Mouse (Mus musculus) cerebellum, postnatal 25 days (tissue): ENCODE results near the gene Ube2t.

Experiments used
- DNase-seq, 2 experiments: peaks; one replicate each; pipeline ENCODE4 v3.0.0; 2021; ENCODE audit warnings: mixed read lengths in 2 of 2

Ube2t gene

GRCm38 (mm10) chr1:134962053-134962803, at the start of gene Ube2t:
TSS of gene Ube2t (plus strand) at chr1:134962565.
- peak; percentile 95 to 96 for DNase-seq

GRCm38 (mm10) chr1:134913535-134913934, 48.8 kb upstream of the Ube2t start:
- peak; percentile 40 to 66 for DNase-seq

GRCm38 (mm10) chr1:134915421-134915820, 46.9 kb upstream of the Ube2t start:
- DNase-seq = no peak

GRCm38 (mm10) chr1:134919010-134919409, 43.4 kb upstream of the Ube2t start:
- DNase-seq = no peak

GRCm38 (mm10) chr1:134932431-134932830, 29.9 kb upstream of the Ube2t start:
- DNase-seq = no peak

- no peak for DNase-seq
These were observed 26.0 kb upstream of the Ube2t start for GRCm38 (mm10) chr1:134936335-134936734.

- DNase-seq = no peak
These were observed 24.1 kb upstream of the Ube2t start for GRCm38 (mm10) chr1:134938233-134938632.

GRCm38 (mm10) chr1:134940863-134941262, 21.5 kb upstream of the Ube2t start:
- no peak for DNase-seq

GRCm38 (mm10) chr1:134942898-134943297, 19.5 kb upstream of the Ube2t start:
- no peak for DNase-seq

GRCm38 (mm10) chr1:134947590-134947989, 14.8 kb upstream of the Ube2t start:
- DNase-seq = no peak

- DNase-seq = peak; percentile 49 to 69
These were observed 12.4 kb upstream of the Ube2t start for GRCm38 (mm10) chr1:134949946-134950345.

GRCm38 (mm10) chr1:134955050-134955636, 7.2 kb upstream of the Ube2t start:
- DNase-seq = no peak

GRCm38 (mm10) chr1:134955637-134956176, 6.7 kb upstream of the Ube2t start, which contains the start of gene Ppp1r12b:
TSS of gene Ppp1r12b (minus strand) at chr1:134955942.
- DNase-seq = peak; percentile 96 to 98

- no peak for DNase-seq
These were observed 1.7 kb upstream of the Ube2t start for GRCm38 (mm10) chr1:134960634-134961033.

- DNase-seq = peak; percentile 26 to 52
These were observed 456 bp downstream of the Ube2t start for GRCm38 (mm10) chr1:134962821-134963220.

GRCm38 (mm10) chr1:134965430-134965829, 3.1 kb downstream of the Ube2t start:
- DNase-seq = no peak

GRCm38 (mm10) chr1:134972920-134973319, 10.6 kb downstream of the Ube2t start:
- no peak for DNase-seq

GRCm38 (mm10) chr1:134987173-134987961, 25.0 kb downstream of the Ube2t start:
- peak; percentile 74 to 83 for DNase-seq

- DNase-seq = no peak
These were observed 25.6 kb downstream of the Ube2t start for GRCm38 (mm10) chr1:134987962-134988341.

- peak; percentile 78 to 87 for DNase-seq
These were observed 27.0 kb downstream of the Ube2t start for GRCm38 (mm10) chr1:134989372-134989771.

- DNase-seq = no peak
These were observed 29.8 kb downstream of the Ube2t start for GRCm38 (mm10) chr1:134992046-134992645.

GRCm38 (mm10) chr1:134994739-134995138, 32.4 kb downstream of the Ube2t start:
- DNase-seq = no peak

- peak in 1 of 2 experiments; percentile 15 for DNase-seq
These were observed 33.1 kb downstream of the Ube2t start for GRCm38 (mm10) chr1:134995437-134995836.
